Mouse (Mus musculus): ENCODE data around the gene Sufu. TPM values are rescaled to one million over a fixed set of nuclear protein-coding genes. Genes with fewer than 3 reads are reported as not detected.

Gene Sufu
- polyA plus RNA-seq, 1 experiment from 2014 or later = 19.0 TPM

- no peak overlapping the region for H3K9ac ChIP-seq (ENCODE audit: low read depth, low read length)
Measured at GRCm38 (mm10) chr19:46434591-46434990, 37.9 kb downstream of the Sufu start.

DNA sequence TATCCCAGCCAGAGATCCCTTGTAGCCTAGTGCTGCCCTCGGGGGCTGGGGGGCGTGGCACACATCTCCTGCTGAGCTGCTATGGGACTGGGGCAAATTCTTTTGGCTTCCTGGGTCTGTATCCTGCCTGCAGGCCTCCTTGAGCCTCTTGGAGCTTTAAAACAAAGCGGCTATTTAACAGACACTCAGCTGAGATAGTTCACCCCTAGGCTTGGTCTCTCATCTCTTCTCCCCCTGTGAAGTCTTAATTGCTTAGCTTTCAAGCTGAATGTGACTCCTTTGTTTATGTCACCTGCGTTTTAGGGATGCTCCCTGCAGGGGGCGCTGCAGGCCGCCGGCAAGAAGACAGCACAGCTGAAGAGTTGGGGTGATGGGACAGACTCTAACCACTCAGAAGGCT lies 38.8 kb downstream of the Sufu start:
- no peak overlapping the region for H3K4me2 ChIP-seq (ENCODE audit: low read length)
- no peak overlapping the region for H3K27ac ChIP-seq (ENCODE audit: low read length)
- no peak overlapping the region for H3K4me3 ChIP-seq (ENCODE audit: low read depth, low read length)
- no peak overlapping the region for H3K9ac ChIP-seq (ENCODE audit: low read depth, low read length)
- no peak for ATAC-seq
- H3K36me3 ChIP-seq (ENCODE audit: control insufficient read depth, insufficient read depth, low read length) = no peaks in the 10 kb centered on the region
- peaks cover 13% of the 10 kb centered on the region for H3K4me1 ChIP-seq (ENCODE audit: control insufficient read depth, insufficient read depth, low read length)
- WGBS = 5% methylated on average over 7 of the region's 7 CpGs
- no peaks in the 10 kb centered on the region for H3K27me3 ChIP-seq (ENCODE audit: control insufficient read depth, insufficient read depth, low read depth, low read length)
- no peaks in the 10 kb centered on the region for H3K9me3 ChIP-seq (replicated peaks; ENCODE audit: control insufficient read depth, low read length, poor library complexity, severe bottlenecking)

More at GRCm38 (mm10) chr19:46434591-46434990, 37.9 kb downstream of the Sufu start:
- no peak for ATAC-seq
- no peaks in the 10 kb centered on the region for H3K27me3 ChIP-seq (ENCODE audit: control insufficient read depth, insufficient read depth, low read depth, low read length)
- WGBS = 55% methylated on average over 9 of the region's 9 CpGs
- no peaks in the 10 kb centered on the region for H3K9me3 ChIP-seq (replicated peaks; ENCODE audit: control insufficient read depth, low read length, poor library complexity, severe bottlenecking)
- H3K36me3 ChIP-seq (ENCODE audit: control insufficient read depth, insufficient read depth, low read length) = no peaks in the 10 kb centered on the region
- no peak overlapping the region for H3K4me3 ChIP-seq (ENCODE audit: low read depth, low read length)
- H3K27ac ChIP-seq (ENCODE audit: low read length) = no peak overlapping the region
- peaks cover 13% of the 10 kb centered on the region for H3K4me1 ChIP-seq (ENCODE audit: control insufficient read depth, insufficient read depth, low read length)
- no peak overlapping the region for H3K4me2 ChIP-seq (ENCODE audit: low read length)

DNA sequence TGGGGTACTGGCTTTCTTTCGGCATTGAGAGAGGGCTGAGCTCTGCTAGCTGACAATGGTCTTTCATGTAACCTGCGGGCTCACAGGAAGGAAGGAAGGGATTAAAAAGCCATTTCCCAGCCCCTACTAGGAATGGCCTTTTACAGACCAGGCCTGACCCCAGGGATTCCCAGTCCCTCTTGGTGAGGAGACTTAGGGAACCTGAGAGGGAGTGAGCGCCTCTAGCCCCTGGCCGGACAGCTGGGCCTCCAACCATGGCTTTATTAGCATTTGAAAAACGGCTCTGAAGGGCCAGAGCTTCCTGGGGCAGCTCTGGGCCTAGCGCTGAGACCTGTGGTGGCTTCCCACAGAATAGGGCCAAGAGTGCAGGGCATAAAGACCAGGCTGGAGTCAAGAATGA lies 46.8 kb downstream of the Sufu start:
- Histone ChIP-seq H3K9me3 (replicated peaks; ENCODE audit: control insufficient read depth, low read length, poor library complexity, severe bottlenecking) (no peaks in the 10 kb centered on the region), H3K4me1 (ENCODE audit: control insufficient read depth, insufficient read depth, low read length) (peaks cover 10% of the 10 kb centered on the region), H3K27me3 (ENCODE audit: control insufficient read depth, insufficient read depth, low read depth, low read length) (no peaks in the 10 kb centered on the region), H3K36me3 (ENCODE audit: control insufficient read depth, insufficient read depth, low read length) (no peaks in the 10 kb centered on the region), H3K4me3 (ENCODE audit: low read depth, low read length) (no peak overlapping the region), H3K27ac (ENCODE audit: low read length) (peak overlapping the region; percentile 24; the same call in 1 of the 2 replicates), H3K4me2 (ENCODE audit: low read length) (no peak overlapping the region), H3K9ac (ENCODE audit: low read depth, low read length) (0 out of 2 replicates have a peak overlapping the region, but pooled peaks have one; percentile 10)
- 11% methylated on average over 6 of the region's 6 CpGs for WGBS
- no peak for ATAC-seq

DNA sequence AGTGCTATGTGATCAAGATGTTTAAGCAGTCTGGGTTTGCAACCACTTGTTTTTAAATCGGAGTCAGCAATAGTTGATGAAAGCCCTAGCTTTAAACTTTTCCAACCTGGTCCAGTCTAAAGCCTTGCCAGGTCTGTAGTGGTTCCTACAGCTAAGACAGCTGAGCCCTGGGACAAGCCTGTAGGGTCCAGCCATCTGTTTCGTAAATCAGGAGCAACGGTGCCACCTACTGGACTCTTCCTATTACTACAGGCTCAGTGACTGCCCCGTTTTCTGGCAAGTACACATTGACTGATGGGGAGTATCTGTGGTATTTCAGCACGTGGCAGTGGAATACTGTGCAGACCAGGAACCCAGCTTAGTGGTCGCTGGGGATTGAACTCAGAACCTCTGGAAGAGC lies 47.5 kb downstream of the Sufu start:
- peak; percentile 69 for ATAC-seq
- no peaks in the 10 kb centered on the region for H3K36me3 ChIP-seq (ENCODE audit: control insufficient read depth, insufficient read depth, low read length)
- no peak overlapping the region for H3K4me3 ChIP-seq (ENCODE audit: low read depth, low read length)
- WGBS = 6% methylated on average over 6 of the region's 6 CpGs
- no peaks in the 10 kb centered on the region for H3K27me3 ChIP-seq (ENCODE audit: control insufficient read depth, insufficient read depth, low read depth, low read length)
- H3K9me3 ChIP-seq (replicated peaks; ENCODE audit: control insufficient read depth, low read length, poor library complexity, severe bottlenecking) = no peaks in the 10 kb centered on the region
- H3K27ac ChIP-seq (ENCODE audit: low read length) = no peak overlapping the region
- H3K4me2 ChIP-seq (ENCODE audit: low read length) = no peak overlapping the region
- H3K9ac ChIP-seq (ENCODE audit: low read depth, low read length) = no peak overlapping the region
- H3K4me1 ChIP-seq (ENCODE audit: control insufficient read depth, insufficient read depth, low read length) = peaks cover 10% of the 10 kb centered on the region

GRCm38 (mm10) chr19:46445641-46446040 lies 48.9 kb downstream of the Sufu start:
- ATAC-seq = no peak
- Histone ChIP-seq H3K27ac (ENCODE audit: low read length) (no peak overlapping the region), H3K4me2 (ENCODE audit: low read length) (no peak overlapping the region), H3K4me1 (ENCODE audit: control insufficient read depth, insufficient read depth, low read length) (peaks cover 10% of the 10 kb centered on the region), H3K36me3 (ENCODE audit: control insufficient read depth, insufficient read depth, low read length) (no peaks in the 10 kb centered on the region), H3K9me3 (replicated peaks; ENCODE audit: control insufficient read depth, low read length, poor library complexity, severe bottlenecking) (no peaks in the 10 kb centered on the region), H3K9ac (ENCODE audit: low read depth, low read length) (no peak overlapping the region), H3K27me3 (ENCODE audit: control insufficient read depth, insufficient read depth, low read depth, low read length) (no peaks in the 10 kb centered on the region), H3K4me3 (ENCODE audit: low read depth, low read length) (no peak overlapping the region)
- 58% methylated on average over 6 of the region's 6 CpGs for WGBS

DNA sequence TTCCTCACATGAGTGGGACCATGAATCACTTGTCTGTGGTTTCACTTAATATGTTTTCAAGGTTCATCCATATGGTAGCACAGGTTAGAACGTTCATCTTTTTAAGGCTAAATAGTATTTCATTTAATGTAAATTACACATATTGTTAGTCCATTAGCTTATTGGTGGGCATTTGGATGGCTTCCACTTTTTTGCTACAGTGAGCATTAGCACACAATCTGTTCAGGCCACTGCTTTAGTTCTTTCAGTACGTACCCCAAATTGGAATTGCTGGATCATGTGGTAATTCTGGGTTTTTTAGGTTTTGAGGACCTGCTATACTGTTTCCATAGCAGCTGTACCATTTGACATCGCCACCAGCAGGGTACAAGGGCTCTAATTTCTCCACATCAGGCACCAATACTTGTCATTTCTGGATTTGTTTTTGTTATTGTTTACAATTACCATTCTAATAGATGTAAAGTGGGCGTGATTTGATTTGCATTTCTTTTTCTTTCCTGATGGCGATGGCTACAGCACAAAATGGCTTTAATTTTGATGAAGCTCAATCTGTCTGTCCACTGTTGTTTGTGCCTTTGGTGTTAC lies 49.8 kb downstream of the Sufu start:
- H3K9me3 ChIP-seq (replicated peaks; ENCODE audit: control insufficient read depth, low read length, poor library complexity, severe bottlenecking) = no peaks in the 10 kb centered on the region
- H3K4me1 ChIP-seq (ENCODE audit: control insufficient read depth, insufficient read depth, low read length) = peaks cover 10% of the 10 kb centered on the region
- 71% methylated on average over 5 of the region's 5 CpGs for WGBS
- no peak overlapping the region for H3K9ac ChIP-seq (ENCODE audit: low read depth, low read length)
- no peak for ATAC-seq
- H3K4me3 ChIP-seq (ENCODE audit: low read depth, low read length) = no peak overlapping the region
- no peaks in the 10 kb centered on the region for H3K36me3 ChIP-seq (ENCODE audit: control insufficient read depth, insufficient read depth, low read length)
- no peaks in the 10 kb centered on the region for H3K27me3 ChIP-seq (ENCODE audit: control insufficient read depth, insufficient read depth, low read depth, low read length)
- no peak overlapping the region for H3K27ac ChIP-seq (ENCODE audit: low read length)
- no peak overlapping the region for H3K4me2 ChIP-seq (ENCODE audit: low read length)

DNA sequence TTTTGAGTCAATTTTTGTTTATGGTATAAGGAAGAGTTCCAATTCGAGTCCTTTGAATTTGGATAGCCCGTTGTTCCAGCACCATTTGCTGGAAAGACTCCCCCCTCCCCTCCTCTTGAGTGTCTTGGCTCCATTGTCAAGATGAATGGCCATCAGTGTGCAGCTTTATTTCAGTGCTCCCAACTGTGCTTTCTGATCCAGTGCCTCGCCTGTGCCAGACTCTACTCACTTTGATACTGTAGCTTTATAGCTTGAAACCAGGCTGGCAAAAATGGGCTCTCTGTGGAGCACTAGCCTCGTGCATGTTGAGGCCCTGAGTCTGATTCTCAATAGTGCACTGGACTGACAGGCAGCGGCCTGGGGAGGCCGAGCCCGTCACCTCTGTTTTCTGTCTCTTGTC lies 50.4 kb downstream of the Sufu start:
- WGBS = 20% methylated on average over 7 of the region's 7 CpGs
- Histone ChIP-seq H3K4me2 (ENCODE audit: low read length) (no peak overlapping the region), H3K4me3 (ENCODE audit: low read depth, low read length) (no peak overlapping the region), H3K36me3 (ENCODE audit: control insufficient read depth, insufficient read depth, low read length) (no peaks in the 10 kb centered on the region), H3K4me1 (ENCODE audit: control insufficient read depth, insufficient read depth, low read length) (peaks cover 10% of the 10 kb centered on the region), H3K27me3 (ENCODE audit: control insufficient read depth, insufficient read depth, low read depth, low read length) (no peaks in the 10 kb centered on the region), H3K9me3 (replicated peaks; ENCODE audit: control insufficient read depth, low read length, poor library complexity, severe bottlenecking) (no peaks in the 10 kb centered on the region), H3K9ac (ENCODE audit: low read depth, low read length) (no peak overlapping the region), H3K27ac (ENCODE audit: low read length) (no peak overlapping the region)
- ATAC-seq = no peak

DNA sequence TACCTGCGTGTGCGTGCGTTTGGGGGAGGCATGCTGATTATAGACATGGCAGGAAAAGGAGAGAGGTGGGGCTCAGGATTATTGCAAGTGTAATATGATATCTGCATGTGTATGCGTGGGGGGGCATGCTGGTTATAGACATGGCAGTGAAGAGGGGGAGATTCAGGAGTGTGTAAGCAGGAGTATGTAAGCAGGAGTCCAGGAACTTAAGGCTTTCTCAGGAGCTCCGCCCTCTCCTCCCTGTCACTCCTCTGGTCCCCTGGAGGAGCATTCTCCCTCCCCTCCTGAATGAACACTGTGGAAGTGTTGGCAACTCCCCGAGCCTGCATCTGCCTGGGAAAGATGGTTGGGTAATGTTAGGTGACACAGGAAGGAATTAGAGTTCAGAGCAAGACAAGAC lies 51.2 kb downstream of the Sufu start:
- H3K27me3 ChIP-seq (ENCODE audit: control insufficient read depth, insufficient read depth, low read depth, low read length) = no peaks in the 10 kb centered on the region
- H3K9me3 ChIP-seq (replicated peaks; ENCODE audit: control insufficient read depth, low read length, poor library complexity, severe bottlenecking) = no peaks in the 10 kb centered on the region
- H3K27ac ChIP-seq (ENCODE audit: low read length) = no peak overlapping the region
- H3K4me2 ChIP-seq (ENCODE audit: low read length) = no peak overlapping the region
- 52% methylated on average over 6 of the region's 6 CpGs for WGBS
- ATAC-seq = no peak
- no peaks in the 10 kb centered on the region for H3K36me3 ChIP-seq (ENCODE audit: control insufficient read depth, insufficient read depth, low read length)
- H3K4me1 ChIP-seq (ENCODE audit: control insufficient read depth, insufficient read depth, low read length) = peaks cover 10% of the 10 kb centered on the region
- H3K9ac ChIP-seq (ENCODE audit: low read depth, low read length) = peak overlapping the region; percentile 22; the same call in 1 of the 2 replicates
- H3K4me3 ChIP-seq (ENCODE audit: low read depth, low read length) = no peak overlapping the region

DNA sequence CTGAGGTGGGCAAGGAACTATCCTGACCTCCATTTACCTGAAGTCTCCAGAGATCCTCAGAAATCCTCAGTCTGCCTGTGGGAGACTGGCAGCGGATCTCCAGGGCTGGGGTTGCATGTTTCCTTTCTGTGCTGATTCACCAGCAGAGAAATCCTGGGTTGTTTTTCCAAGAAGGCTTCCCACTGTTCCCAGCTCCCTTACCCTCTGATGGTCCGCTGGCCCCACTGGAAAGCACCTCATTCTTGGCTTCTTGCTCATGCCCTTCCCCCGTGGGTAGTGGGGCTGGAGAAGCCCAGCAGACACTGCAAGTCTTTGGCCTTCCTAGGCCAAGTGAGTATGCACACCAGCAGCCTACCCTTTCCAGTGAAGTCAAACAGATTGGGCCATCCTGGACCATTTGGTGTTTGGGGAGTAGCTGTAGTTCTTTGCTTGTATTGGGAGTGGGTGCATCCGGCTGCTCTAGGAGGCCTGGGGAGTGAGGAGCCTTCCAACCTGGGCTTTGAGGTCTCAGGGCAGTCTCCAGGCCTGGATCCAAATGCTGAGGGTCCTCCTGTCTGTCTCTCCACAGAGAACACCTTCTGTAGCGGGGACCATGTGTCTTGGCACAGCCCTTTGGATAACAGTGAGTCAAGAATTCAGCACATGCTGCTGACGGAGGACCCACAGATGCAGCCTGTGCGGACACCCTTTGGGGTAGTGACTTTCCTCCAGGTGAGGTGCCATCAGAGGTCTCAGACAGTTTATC lies 52.7 kb downstream of the Sufu start:
- ATAC-seq = no peak
- WGBS = 85% methylated on average over 7 of the region's 7 CpGs
- H3K9ac ChIP-seq (ENCODE audit: low read depth, low read length) = no peak overlapping the region

More for the DNA sequence above, 52.7 kb downstream of the Sufu start:
- no peak overlapping the region for H3K27ac ChIP-seq (ENCODE audit: low read length)
- no peak overlapping the region for H3K4me2 ChIP-seq (ENCODE audit: low read length)
- peaks cover 10% of the 10 kb centered on the region for H3K4me1 ChIP-seq (ENCODE audit: control insufficient read depth, insufficient read depth, low read length)
- H3K9me3 ChIP-seq (replicated peaks; ENCODE audit: control insufficient read depth, low read length, poor library complexity, severe bottlenecking) = no peaks in the 10 kb centered on the region
- no peaks in the 10 kb centered on the region for H3K36me3 ChIP-seq (ENCODE audit: control insufficient read depth, insufficient read depth, low read length)
- no peaks in the 10 kb centered on the region for H3K27me3 ChIP-seq (ENCODE audit: control insufficient read depth, insufficient read depth, low read depth, low read length)
- H3K4me3 ChIP-seq (ENCODE audit: low read depth, low read length) = no peak overlapping the region

All from midbrain, embryonic 16.5 days (tissue).